Mouse (Mus musculus) liver, embryonic 14.5 days (tissue): ENCODE results near the gene Hist1h2bj. TPM values are rescaled to one million over a fixed set of nuclear protein-coding genes. Genes with fewer than 3 reads are reported as not detected.

Experiments used
- ATAC-seq: fragments of 200-750 bp; cut with Nextera tagmentation; 2 replicates; pipeline ENCODE4 v1.8.0; 2017; ENCODE audit warnings: moderate number of reproducible peaks, mild to moderate bottlenecking, moderate library complexity; ENCODE audit not compliant: insufficient read depth
- DNase-seq, 3 experiments: peaks; one replicate each; pipeline ENCODE4 v3.0.0-alpha.2; 2012 to 2013; ENCODE audit warnings: low read depth in 3 of 3, low spot score in 3 of 3
- H3K27ac ChIP-seq: fragments of 300-500 bp; sonication (generic); 2 replicates; pipeline ENCODE4 v1.5.1; 2014; ENCODE audit warnings: moderate library complexity, mild to moderate bottlenecking, control low read depth, inconsistent platforms
- H3K27me3 ChIP-seq: fragments of 300-500 bp; sonication (generic); 2 replicates; pipeline ENCODE4 v1.6.1; 2014; ENCODE audit warnings: mild to moderate bottlenecking, low read length, moderate library complexity; ENCODE audit not compliant: control insufficient read depth, insufficient read depth
- H3K36me3 ChIP-seq: fragments of 300-500 bp; sonication (generic); replicated peaks from 2 replicates; pipeline ENCODE4 v1.6.1; 2014; ENCODE audit warnings: low read depth; ENCODE audit not compliant: control insufficient read depth, insufficient read depth
- H3K4me1 ChIP-seq, 2 experiments: fragments of 200-500 bp in 1 of 2; fragments of 300-500 bp in 1 of 2; sonication (generic) in 1 of 2; replicated peaks; 2 replicates each; pipeline ENCODE4 v1.6.1; 2012 to 2014; ENCODE audit warnings: antibody characterized with exemption in 1 of 2, inconsistent platforms in 1 of 2, low read length in 1 of 2; ENCODE audit not compliant: control insufficient read depth in 2 of 2, insufficient read depth in 2 of 2
- H3K4me2 ChIP-seq: fragments of 300-500 bp; sonication (generic); 2 replicates; pipeline ENCODE4 v1.6.1; 2014; ENCODE audit warnings: low read depth, mild to moderate bottlenecking, control low read depth, moderate library complexity
- H3K4me3 ChIP-seq, 2 experiments: fragments of 200-500 bp in 1 of 2; fragments of 300-500 bp in 1 of 2; sonication (generic) in 1 of 2; 2 replicates each; pipeline ENCODE4 v1.5.1; 2012 to 2014; ENCODE audit warnings: low read depth in 2 of 2, low read length in 2 of 2, mild to moderate bottlenecking in 2 of 2, control low read depth in 1 of 2, inconsistent platforms in 1 of 2, moderate library complexity in 1 of 2; ENCODE audit not compliant: insufficient read depth in 1 of 2
- H3K9ac ChIP-seq: fragments of 300-500 bp; sonication (generic); replicated peaks from 2 replicates; pipeline ENCODE4 v1.6.1; 2014; ENCODE audit warnings: mild to moderate bottlenecking, control low read depth, moderate library complexity
- H3K9me3 ChIP-seq: fragments of 300-500 bp; sonication (generic); 2 replicates; pipeline ENCODE4 v1.6.1; 2016; ENCODE audit warnings: low read length, mixed read lengths; ENCODE audit not compliant: control insufficient read depth
- CTCF ChIP-seq: IDR thresholded peaks from 2 replicates; pipeline ENCODE4 v1.5.1; 2016; ENCODE audit warnings: antibody characterized with exemption, low read depth, control low read depth
- EP300 ChIP-seq: IDR thresholded peaks from 2 replicates; pipeline ENCODE4 v1.6.1; 2016; ENCODE audit warnings: antibody characterized with exemption, low read depth
- WGBS: fragments of 180-500 bp; shearing (Covaris S2); extraction: QIAGEN DNeasy Blood & Tissue Kit; methylation state at CpG from one replicate; pipeline ENCODE4 v1.1.7; 2014; ENCODE audit not compliant: insufficient replicate concordance; 5-methylcytosine and 5-hydroxymethylcytosine counted together
- polyA plus RNA-seq, 2 experiments: library from polyadenylated mRNA; depleted of rRNA in 1 of 2; stranded (reverse) in 1 of 2; unstranded in 1 of 2; fragments of >200 nt; fragmentation: Nextera tagmentation in 1 of 2; extraction: Ambion mirVana in 1 of 2; gene quantifications; 2 replicates each; pipeline versions ENCODE4 v1.2.1 to v1.2.3; 2012 to 2014

The Hist1h2bj gene
- polyA plus RNA-seq, 2 experiments, result 12.4 to 21.4 TPM

- Histone ChIP-seq H3K4me3 (peak overlapping the region; percentile 56 to 79), H3K4me2 (peak overlapping the region; percentile 84), H3K9ac (peak overlapping the region; percentile 69), H3K27ac (peak overlapping the region; percentile 19), H3K36me3 (no peaks in the 10 kb centered on the region), H3K9me3 (no peaks in the 10 kb centered on the region), H3K27me3 (no peaks in the 10 kb centered on the region), H3K4me1 (peaks cover 5 to 24% of the 10 kb centered on the region in 2 experiments; a peak in 3 of 4 replicates)
- TF ChIP-seq EP300, result no peak
- TF ChIP-seq CTCF, result no peak
- DNase-seq (peak in 1 of 3 experiments; percentile 45), ATAC-seq (no peak)
- under 1% methylated on average over 14 of the region's 14 CpGs for WGBS
These were observed 6.9 kb downstream of the Hist1h2bj start for GRCm38 (mm10) chr13:22049737-22050440.

GRCm38 (mm10) chr13:22050591-22051522 is 7.8 kb downstream of the Hist1h2bj start:
- Histone ChIP-seq H3K9me3 (no peaks in the 10 kb centered on the region), H3K9ac (peak overlapping the region; percentile 69), H3K27ac (peak overlapping the region; percentile 50), H3K27me3 (no peaks in the 10 kb centered on the region), H3K4me3 (peak overlapping the region; percentile 56 to 79), H3K4me1 (peaks cover 4 to 16% of the 10 kb centered on the region in 2 experiments; a peak in 3 of 4 replicates), H3K36me3 (no peaks in the 10 kb centered on the region), H3K4me2 (peak overlapping the region; percentile 84)
- under 1% methylated on average over 52 of the region's 52 CpGs for WGBS
- DNase-seq (peak; percentile 80 to 85 (median 80)), ATAC-seq (peak; percentile 96)
- TF ChIP-seq CTCF, result peak; percentile 97
- no peak for TF ChIP-seq EP300

- Histone ChIP-seq H3K36me3 (no peaks in the 10 kb centered on the region), H3K9me3 (no peaks in the 10 kb centered on the region), H3K4me3 (peak overlapping the region; percentile 56 to 79), H3K27ac (no peak overlapping the region; the same call in 1 of the 2 replicates), H3K27me3 (no peaks in the 10 kb centered on the region; the same call in 1 of the 2 replicates), H3K9ac (peak overlapping the region; percentile 69), H3K4me1 (peaks cover 4 to 16% of the 10 kb centered on the region in 2 experiments; a peak in 3 of 4 replicates), H3K4me2 (peak overlapping the region; percentile 84)
- DNase-seq (no peak), ATAC-seq (no peak)
- 7% methylated on average over 5 of the region's 5 CpGs for WGBS
- TF ChIP-seq CTCF (no peak), EP300 (no peak)
These were observed 8.5 kb downstream of the Hist1h2bj start for GRCm38 (mm10) chr13:22051523-22051859.

GRCm38 (mm10) chr13:22053754-22054153 is 10.7 kb downstream of the Hist1h2bj start:
- TF ChIP-seq EP300, result no peak
- no peak for ATAC-seq
- DNase-seq, result no peak
- Histone ChIP-seq H3K36me3 (no peaks in the 10 kb centered on the region), H3K4me2 (no peak overlapping the region), H3K4me3 (no peak overlapping the region), H3K4me1 (peaks cover under 1 to 14% of the 10 kb centered on the region in 2 experiments; a peak in 3 of 4 replicates), H3K9ac (no peak overlapping the region), H3K27ac (no peak overlapping the region), H3K27me3 (no peaks in the 10 kb centered on the region; the same call in 1 of the 2 replicates), H3K9me3 (no peaks in the 10 kb centered on the region)
- WGBS, result 85% methylated on average over 1 of the region's 1 CpGs

- no peak for DNase-seq
- H3K36me3 ChIP-seq, result no peaks in the 10 kb centered on the region
- no peak for ATAC-seq
These were observed 18.4 kb downstream of the Hist1h2bj start for GRCm38 (mm10) chr13:22061422-22061821.

More at GRCm38 (mm10) chr13:22061422-22061821, 18.4 kb downstream of the Hist1h2bj start:
- H3K4me2 ChIP-seq, result no peak overlapping the region
- no peak overlapping the region for H3K4me3 ChIP-seq
- H3K9me3 ChIP-seq, result no peaks in the 10 kb centered on the region
- WGBS, result 39% methylated on average over 1 of the region's 1 CpGs
- H3K9ac ChIP-seq, result no peak overlapping the region
- no peaks in the 10 kb centered on the region for H3K4me1 ChIP-seq
- H3K27ac ChIP-seq, result no peak overlapping the region
- no peak for TF ChIP-seq CTCF
- no peak for TF ChIP-seq EP300
- no peaks in the 10 kb centered on the region for H3K27me3 ChIP-seq
